Mouse (Mus musculus): ENCODE results near the gene Trmt13. TPM values are rescaled to one million over a fixed set of nuclear protein-coding genes. Genes with fewer than 3 reads are reported as not detected.

Trmt13 gene
- polyA plus RNA-seq, 1 experiment from 2014 or later, result 24.9 TPM

DNA sequence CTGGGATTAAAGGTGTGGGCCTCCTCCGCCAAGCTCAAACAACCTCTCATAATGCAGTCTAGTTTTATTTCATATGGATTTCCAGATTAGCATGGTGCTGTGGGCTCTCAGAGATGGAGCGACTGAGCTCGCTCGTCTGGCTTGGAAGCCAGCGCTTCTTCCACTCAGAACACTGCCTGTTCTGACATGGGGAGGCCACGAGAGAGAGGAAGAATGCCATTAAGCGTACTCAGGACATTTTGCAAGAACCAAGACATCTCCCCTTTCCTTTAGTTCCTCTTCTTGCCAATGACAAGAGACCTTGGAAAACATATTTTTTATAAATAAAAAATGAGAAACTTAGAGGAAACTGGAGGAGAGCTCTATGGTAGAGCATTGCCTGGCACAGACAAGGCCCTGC, 34.4 kb upstream of the Trmt13 start:
- H3K36me3 ChIP-seq (replicated peaks), result peaks cover 65% of the 10 kb centered on the region
- peaks cover 10% of the 10 kb centered on the region for H3K4me1 ChIP-seq
- WGBS, result 93% methylated on average over 7 of the region's 7 CpGs
- no peak for DNase-seq (ENCODE audit: low spot score)
- H3K9me3 ChIP-seq, result no peaks in the 10 kb centered on the region
- H3K27me3 ChIP-seq (replicated peaks; ENCODE audit: low read depth, poor library complexity, severe bottlenecking), result no peaks in the 10 kb centered on the region
- H3K4me3 ChIP-seq, result no peak overlapping the region
- H3K27ac ChIP-seq (replicated peaks), result no peak overlapping the region

- WGBS, result 98% methylated on average over 1 of the region's 1 CpGs
- Histone ChIP-seq H3K27ac (replicated peaks) (no peak overlapping the region), H3K27me3 (replicated peaks; ENCODE audit: low read depth, poor library complexity, severe bottlenecking) (no peaks in the 10 kb centered on the region), H3K9me3 (no peaks in the 10 kb centered on the region), H3K4me1 (no peaks in the 10 kb centered on the region), H3K36me3 (replicated peaks) (peaks cover 88% of the 10 kb centered on the region), H3K4me3 (no peak overlapping the region)
- no peak for DNase-seq (ENCODE audit: low spot score)
Measured at GRCm38 (mm10) chr3:116646387-116646786, 32.0 kb upstream of the Trmt13 start.

- no peak for DNase-seq (ENCODE audit: low spot score)
- Histone ChIP-seq H3K4me3 (no peak overlapping the region), H3K27me3 (replicated peaks; ENCODE audit: low read depth, poor library complexity, severe bottlenecking) (no peaks in the 10 kb centered on the region), H3K9me3 (no peaks in the 10 kb centered on the region), H3K4me1 (no peaks in the 10 kb centered on the region), H3K36me3 (replicated peaks) (peaks cover 99% of the 10 kb centered on the region), H3K27ac (replicated peaks) (no peak overlapping the region)
- 90% methylated on average over 2 of the region's 2 CpGs for WGBS
Measured at GRCm38 (mm10) chr3:116642373-116642772, 28.0 kb upstream of the Trmt13 start.

- no peak for DNase-seq (ENCODE audit: low spot score)
- no peak overlapping the region for H3K4me3 ChIP-seq
- H3K27me3 ChIP-seq (replicated peaks; ENCODE audit: low read depth, poor library complexity, severe bottlenecking), result no peaks in the 10 kb centered on the region
- H3K36me3 ChIP-seq (replicated peaks), result peaks cover 99% of the 10 kb centered on the region
- WGBS, result 93% methylated on average over 6 of the region's 6 CpGs
- H3K27ac ChIP-seq (replicated peaks), result no peak overlapping the region
- no peaks in the 10 kb centered on the region for H3K4me1 ChIP-seq
- no peaks in the 10 kb centered on the region for H3K9me3 ChIP-seq
Measured at GRCm38 (mm10) chr3:116641811-116642371, 27.5 kb upstream of the Trmt13 start.

GRCm38 (mm10) chr3:116640024-116640423, 25.6 kb upstream of the Trmt13 start:
- no peaks in the 10 kb centered on the region for H3K4me1 ChIP-seq
- 87% methylated on average over 1 of the region's 1 CpGs for WGBS
- no peak overlapping the region for H3K4me3 ChIP-seq
- H3K9me3 ChIP-seq, result no peaks in the 10 kb centered on the region
- no peaks in the 10 kb centered on the region for H3K27me3 ChIP-seq (replicated peaks; ENCODE audit: low read depth, poor library complexity, severe bottlenecking)
- no peak overlapping the region for H3K27ac ChIP-seq (replicated peaks)
- peaks cover 99% of the 10 kb centered on the region for H3K36me3 ChIP-seq (replicated peaks)
- DNase-seq (ENCODE audit: low spot score), result no peak

DNA sequence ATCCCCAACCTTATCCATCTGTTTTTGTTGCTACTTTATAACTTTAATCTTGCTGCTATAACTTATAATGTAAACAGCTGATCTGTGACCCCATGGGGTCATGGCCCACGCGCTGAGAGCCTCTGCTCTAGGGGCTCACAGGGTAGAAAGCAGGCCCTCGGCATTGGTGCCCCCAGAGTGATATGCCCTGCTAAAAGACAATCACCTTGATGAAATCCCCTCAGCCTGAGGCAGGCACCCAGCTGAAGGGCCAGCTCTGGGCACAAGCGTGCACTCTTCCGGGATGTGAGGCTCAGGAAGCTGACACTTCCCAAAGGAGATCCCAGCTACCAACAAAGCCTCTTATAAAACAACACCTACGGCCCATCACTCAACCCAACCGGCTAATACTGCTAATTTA, 24.2 kb upstream of the Trmt13 start:
- Histone ChIP-seq H3K36me3 (replicated peaks) (peaks cover 99% of the 10 kb centered on the region), H3K4me3 (no peak overlapping the region)
- 91% methylated on average over 7 of the region's 7 CpGs for WGBS

GRCm38 (mm10) chr3:116637693-116638476, 23.5 kb upstream of the Trmt13 start:
- H3K27ac ChIP-seq (replicated peaks), result no peak overlapping the region
- H3K9me3 ChIP-seq, result no peaks in the 10 kb centered on the region
- peaks cover 99% of the 10 kb centered on the region for H3K36me3 ChIP-seq (replicated peaks)

More for the DNA sequence above, 24.2 kb upstream of the Trmt13 start:
- Histone ChIP-seq H3K27me3 (replicated peaks; ENCODE audit: low read depth, poor library complexity, severe bottlenecking) (no peaks in the 10 kb centered on the region), H3K27ac (replicated peaks) (no peak overlapping the region), H3K9me3 (no peaks in the 10 kb centered on the region), H3K4me1 (no peaks in the 10 kb centered on the region)
- no peak for DNase-seq (ENCODE audit: low spot score)

DNA sequence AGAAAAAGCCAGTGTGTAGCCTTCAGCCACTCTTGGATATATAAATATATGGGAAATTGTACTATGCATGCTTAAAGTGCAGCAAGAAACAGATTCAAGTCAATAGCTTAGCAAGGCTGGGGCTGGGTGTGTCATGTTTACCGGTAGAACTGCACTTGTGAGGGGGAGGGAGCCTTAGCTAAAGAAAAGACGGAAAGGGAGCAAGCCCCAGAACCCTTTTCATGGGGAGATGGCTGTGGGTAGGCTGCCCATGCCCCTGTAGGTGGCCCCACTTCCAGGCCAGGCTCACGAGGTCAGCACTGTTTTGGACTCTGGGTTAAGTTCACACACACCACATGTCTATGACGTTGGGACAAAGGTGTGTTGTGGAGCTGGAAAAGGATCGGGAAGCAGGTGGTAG, 21.4 kb upstream of the Trmt13 start:
- 73% methylated on average over 5 of the region's 5 CpGs for WGBS
- Histone ChIP-seq H3K4me3 (no peak overlapping the region), H3K27me3 (replicated peaks; ENCODE audit: low read depth, poor library complexity, severe bottlenecking) (no peaks in the 10 kb centered on the region), H3K36me3 (replicated peaks) (peaks cover 100% of the 10 kb centered on the region), H3K4me1 (no peaks in the 10 kb centered on the region), H3K27ac (replicated peaks) (no peak overlapping the region), H3K9me3 (no peaks in the 10 kb centered on the region)
- no peak for DNase-seq (ENCODE audit: low spot score)

More at GRCm38 (mm10) chr3:116637693-116638476, 23.5 kb upstream of the Trmt13 start:
- Histone ChIP-seq H3K4me3 (no peak overlapping the region), H3K4me1 (no peaks in the 10 kb centered on the region), H3K27me3 (replicated peaks; ENCODE audit: low read depth, poor library complexity, severe bottlenecking) (no peaks in the 10 kb centered on the region)
- 86% methylated on average over 9 of the region's 9 CpGs for WGBS
- no peak for DNase-seq (ENCODE audit: low spot score)

DNA sequence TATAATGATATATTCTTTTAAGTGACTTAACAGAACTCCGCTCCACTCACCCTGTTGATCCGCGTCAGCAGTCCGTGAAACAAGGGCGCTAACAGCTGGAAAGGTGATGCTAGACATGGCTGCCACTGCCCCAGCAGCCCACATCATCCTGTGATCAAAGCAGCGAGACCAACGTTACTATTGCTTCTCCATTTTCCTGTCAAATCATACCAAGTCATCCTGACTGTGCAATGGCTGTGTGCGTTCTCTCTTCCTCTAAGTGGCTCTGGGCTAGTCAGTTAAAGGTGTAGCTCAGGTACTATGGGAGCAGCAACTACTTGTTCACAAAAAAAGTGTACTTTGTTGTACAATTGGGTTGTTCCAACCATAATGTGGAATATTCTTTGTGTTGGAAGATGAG, 20.5 kb upstream of the Trmt13 start:
- H3K27ac ChIP-seq (replicated peaks), result no peak overlapping the region
- WGBS, result 96% methylated on average over 8 of the region's 8 CpGs
- H3K27me3 ChIP-seq (replicated peaks; ENCODE audit: low read depth, poor library complexity, severe bottlenecking), result no peaks in the 10 kb centered on the region
- DNase-seq (ENCODE audit: low spot score), result no peak
- H3K36me3 ChIP-seq (replicated peaks), result peaks cover 99% of the 10 kb centered on the region
- H3K4me1 ChIP-seq, result no peaks in the 10 kb centered on the region
- no peak overlapping the region for H3K4me3 ChIP-seq
- H3K9me3 ChIP-seq, result no peaks in the 10 kb centered on the region

DNA sequence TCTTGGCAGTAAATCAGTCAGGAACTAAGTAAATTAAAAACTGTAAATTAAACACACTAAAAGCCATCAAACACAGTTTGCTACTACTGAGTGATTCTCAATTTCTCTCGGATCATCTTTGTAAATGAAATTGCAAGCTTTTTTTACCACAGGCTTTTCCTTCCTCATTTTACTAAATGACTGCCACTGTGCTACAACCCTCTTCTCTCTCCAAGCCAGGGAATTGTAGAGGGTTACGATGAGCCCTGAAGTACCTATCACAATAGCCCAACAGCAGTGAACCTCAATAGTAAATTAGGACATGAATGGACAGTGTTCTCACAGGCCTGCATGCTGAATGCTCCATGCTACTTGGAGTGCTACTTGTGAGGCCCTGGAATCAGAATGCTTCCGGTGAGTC, 19.7 kb upstream of the Trmt13 start:
- Histone ChIP-seq H3K36me3 (replicated peaks) (peaks cover 96% of the 10 kb centered on the region), H3K9me3 (no peaks in the 10 kb centered on the region)
- 93% methylated on average over 3 of the region's 3 CpGs for WGBS

DNA sequence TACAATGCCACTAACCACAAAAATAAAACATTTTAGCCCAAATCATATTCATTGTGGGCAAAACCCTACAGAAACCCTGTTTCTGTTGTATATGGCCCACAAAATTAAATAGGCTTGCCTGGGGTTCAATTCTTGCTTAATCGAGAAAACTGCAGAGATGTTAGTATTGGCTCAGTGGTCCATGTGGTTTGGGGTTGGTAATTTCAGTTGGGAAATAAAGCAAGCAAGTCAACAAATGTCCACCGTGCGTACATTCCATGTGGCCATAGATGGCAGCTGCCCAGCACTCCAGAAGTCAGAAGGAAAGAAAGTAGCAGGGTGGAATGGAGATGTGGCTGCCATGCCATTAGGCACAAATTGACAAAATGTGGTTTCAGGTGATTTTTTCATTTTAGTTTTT, 18.6 kb upstream of the Trmt13 start:
- Histone ChIP-seq H3K4me1 (no peaks in the 10 kb centered on the region), H3K36me3 (replicated peaks) (peaks cover 96% of the 10 kb centered on the region), H3K9me3 (no peaks in the 10 kb centered on the region), H3K4me3 (no peak overlapping the region), H3K27ac (replicated peaks) (no peak overlapping the region), H3K27me3 (replicated peaks; ENCODE audit: low read depth, poor library complexity, severe bottlenecking) (no peaks in the 10 kb centered on the region)
- 93% methylated on average over 3 of the region's 3 CpGs for WGBS
- no peak for DNase-seq (ENCODE audit: low spot score)

More for the DNA sequence above, 19.7 kb upstream of the Trmt13 start:
- no peaks in the 10 kb centered on the region for H3K4me1 ChIP-seq
- H3K27me3 ChIP-seq (replicated peaks; ENCODE audit: low read depth, poor library complexity, severe bottlenecking), result no peaks in the 10 kb centered on the region
- no peak for DNase-seq (ENCODE audit: low spot score)
- H3K27ac ChIP-seq (replicated peaks), result no peak overlapping the region
- no peak overlapping the region for H3K4me3 ChIP-seq

DNA sequence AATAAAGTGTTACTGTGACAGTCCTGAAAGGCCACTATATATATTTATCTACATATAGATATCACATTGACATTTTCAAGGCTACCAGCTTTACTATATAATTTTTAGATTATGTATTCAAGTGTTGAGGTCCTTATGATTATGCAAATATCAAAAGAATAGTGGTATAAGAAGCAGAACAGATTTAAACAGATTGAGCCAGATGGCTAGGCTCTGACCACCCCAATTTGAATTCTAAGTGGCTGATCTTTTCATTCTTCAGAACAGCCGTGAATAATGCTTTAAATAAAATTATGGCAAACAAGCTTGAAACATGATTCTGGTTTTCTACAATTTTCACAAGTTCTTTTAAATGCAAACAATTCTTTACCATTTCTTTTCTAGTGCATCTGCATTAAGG, 17.1 kb upstream of the Trmt13 start:
- WGBS, result 90% methylated on average over 1 of the region's 1 CpGs
- H3K36me3 ChIP-seq (replicated peaks), result peaks cover 95% of the 10 kb centered on the region

DNA sequence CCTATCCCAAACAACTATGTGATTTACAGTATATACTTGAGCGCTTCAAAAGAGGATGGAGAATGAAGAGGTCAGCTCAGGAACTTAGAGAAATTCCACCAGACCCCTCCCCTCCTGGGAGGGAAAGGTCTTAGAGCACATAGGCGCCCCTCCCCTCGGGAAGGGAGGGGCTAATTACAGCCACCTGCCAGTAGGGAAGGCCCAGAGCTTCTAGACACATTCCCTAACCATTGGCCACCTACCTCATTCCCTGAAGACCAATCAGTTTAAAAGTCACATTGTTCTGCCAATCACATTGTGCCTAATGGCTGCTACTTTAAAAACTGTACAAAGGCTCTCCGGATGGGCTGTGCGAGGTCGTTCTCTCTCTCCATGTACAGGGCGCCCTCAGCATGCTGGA, 8.3 kb upstream of the Trmt13 start:
- Histone ChIP-seq H3K27ac (replicated peaks) (no peak overlapping the region), H3K27me3 (replicated peaks; ENCODE audit: low read depth, poor library complexity, severe bottlenecking) (no peaks in the 10 kb centered on the region), H3K9me3 (no peaks in the 10 kb centered on the region), H3K4me3 (no peak overlapping the region), H3K4me1 (no peaks in the 10 kb centered on the region), H3K36me3 (replicated peaks) (peaks cover 67% of the 10 kb centered on the region)
- WGBS, result 94% methylated on average over 7 of the region's 7 CpGs
- no peak for DNase-seq (ENCODE audit: low spot score)

More for the DNA sequence above, 17.1 kb upstream of the Trmt13 start:
- DNase-seq (ENCODE audit: low spot score), result no peak
- Histone ChIP-seq H3K27me3 (replicated peaks; ENCODE audit: low read depth, poor library complexity, severe bottlenecking) (no peaks in the 10 kb centered on the region), H3K27ac (replicated peaks) (no peak overlapping the region), H3K9me3 (no peaks in the 10 kb centered on the region), H3K4me1 (no peaks in the 10 kb centered on the region), H3K4me3 (no peak overlapping the region)
